Mouse (Mus musculus) adrenal gland (tissue): Measurements from ENCODE around the gene Olfr1417.
"Not testable (repeated sequence)": the region's sequence is repeated elsewhere in the genome, so short reads cannot be mapped to it uniquely, and the experiment has no call there.

Source experiments
- intact Hi-C: fragments of 180-260 bp; cut with DNase I; formaldehyde crosslinking; loops from one replicate; pipeline ENCODE4 v1.15.1; 2025
- long read RNA-seq, 2 experiments: library from polyadenylated mRNA; unstranded; transcript quantifications; one replicate each; pipeline ENCODE4 v2.0.0; 2020; ENCODE audit warnings: borderline replicate concordance in 1 of 2; ENCODE audit not compliant: insufficient replicate concordance in 1 of 2

Olfr1417 gene
- long read RNA-seq, experiment 1: 0 reads
- long read RNA-seq, experiment 2: 0 reads

DNA sequence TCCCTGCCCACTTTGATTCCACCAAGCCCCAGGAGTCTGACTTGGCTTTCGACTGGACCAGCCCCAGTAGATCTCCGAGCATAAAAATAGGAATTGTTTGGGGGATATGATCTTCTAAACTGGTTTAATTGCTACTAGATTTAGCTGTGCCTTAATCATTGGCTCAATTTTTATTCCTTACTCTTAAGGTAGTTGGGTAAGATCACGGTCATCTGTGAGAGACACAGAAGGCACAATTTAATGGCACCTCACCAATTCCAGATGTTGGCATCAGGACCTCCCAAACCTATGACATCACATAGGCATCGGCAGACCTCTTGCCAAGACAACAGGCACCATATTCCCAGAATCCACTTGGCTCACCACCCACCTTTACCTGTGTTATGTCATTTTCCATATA is at the start of gene Olfr1417:
Gene Olfr1417, minus strand, starts transcription at position 101 of the 400 bp plus-strand sequence.
- intact Hi-C loops: no loop called here

GRCm38 (mm10) chr19:11886265-11886664 is 47.2 kb upstream of the Olfr1417 start, which contains the start of gene Olfr1420:
TSS of gene Olfr1420 (plus strand) at chr19:11886565.
- intact Hi-C loops: no loop called here

- intact Hi-C loops: not testable (repeated sequence)
These were observed 39.4 kb upstream of the Olfr1417 start for GRCm38 (mm10) chr19:11878404-11878803.

- intact Hi-C loops: no loop called here
These were observed 36.0 kb upstream of the Olfr1417 start, which contains the start of gene Olfr1419 for GRCm38 (mm10) chr19:11875006-11875405. TSS of gene Olfr1419 (minus strand) at chr19:11875106.

GRCm38 (mm10) chr19:11867837-11868236 is 28.8 kb upstream of the Olfr1417 start:
- intact Hi-C loops: no loop called here

DNA sequence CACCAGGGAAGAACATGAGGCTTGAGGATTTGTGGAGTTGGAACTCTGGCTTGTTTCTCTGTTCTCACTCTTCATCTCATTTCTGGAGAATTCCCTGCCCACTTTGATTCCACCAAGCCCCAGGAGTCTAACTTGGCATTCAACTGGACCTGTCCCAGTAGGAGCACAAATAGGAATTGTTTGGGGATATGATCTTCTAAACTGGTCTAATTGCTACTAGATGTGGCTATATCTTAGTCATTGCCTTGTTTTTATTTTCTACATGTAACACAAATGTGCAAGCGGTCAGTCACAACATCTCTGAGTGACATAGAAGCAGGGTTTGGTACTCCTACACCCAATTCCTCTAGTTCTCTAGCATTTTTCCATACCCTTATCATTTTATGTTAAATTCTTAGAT is 21.9 kb upstream of the Olfr1417 start, which contains the start of gene Olfr1418:
Gene Olfr1418, minus strand, starts transcription at position 101 of the 400 bp plus-strand sequence.
- intact Hi-C loops: no loop called here

DNA sequence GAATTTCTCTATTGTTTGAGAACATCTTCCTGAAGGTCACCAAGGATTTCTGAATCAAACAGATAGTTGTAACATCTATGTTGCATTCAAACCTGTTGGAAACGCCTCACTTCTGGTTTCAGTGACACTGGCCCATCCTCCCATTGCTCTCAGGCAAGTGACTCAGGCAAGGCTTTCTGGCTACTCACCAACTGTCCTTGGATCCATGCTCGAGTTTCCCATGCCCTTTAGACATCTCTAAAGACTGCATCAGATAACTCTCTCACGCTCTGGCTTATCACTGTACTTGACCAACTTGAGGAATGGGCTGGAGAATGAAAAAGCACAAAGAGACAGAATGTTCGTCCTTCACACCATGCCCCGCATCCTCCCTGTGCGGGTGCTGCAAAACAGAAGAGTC is 17.5 kb upstream of the Olfr1417 start:
- intact Hi-C loops: no loop called here

- intact Hi-C loops: no loop called here
These were observed 15.8 kb upstream of the Olfr1417 start for GRCm38 (mm10) chr19:11854821-11855220.

DNA sequence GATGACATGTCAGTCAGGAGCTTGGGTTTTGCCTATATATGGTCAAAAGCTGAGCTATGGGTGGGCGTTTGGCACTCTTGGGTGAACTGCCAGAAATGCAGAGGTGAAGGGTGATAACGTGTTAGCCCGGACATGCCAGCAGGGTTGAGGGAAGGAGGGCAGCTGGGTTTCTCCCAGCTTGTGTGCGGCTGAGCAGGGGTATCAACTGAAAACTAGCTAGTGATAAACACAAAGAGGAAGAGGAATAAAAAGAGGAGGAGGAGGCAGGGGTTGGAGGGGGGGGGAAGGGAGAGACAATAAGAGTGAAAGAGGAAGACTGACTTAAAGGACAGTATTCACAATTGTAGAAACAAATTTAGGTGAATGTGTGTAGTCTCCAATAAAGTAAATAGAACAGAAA is 13.6 kb upstream of the Olfr1417 start:
- intact Hi-C loops: no loop called here

DNA sequence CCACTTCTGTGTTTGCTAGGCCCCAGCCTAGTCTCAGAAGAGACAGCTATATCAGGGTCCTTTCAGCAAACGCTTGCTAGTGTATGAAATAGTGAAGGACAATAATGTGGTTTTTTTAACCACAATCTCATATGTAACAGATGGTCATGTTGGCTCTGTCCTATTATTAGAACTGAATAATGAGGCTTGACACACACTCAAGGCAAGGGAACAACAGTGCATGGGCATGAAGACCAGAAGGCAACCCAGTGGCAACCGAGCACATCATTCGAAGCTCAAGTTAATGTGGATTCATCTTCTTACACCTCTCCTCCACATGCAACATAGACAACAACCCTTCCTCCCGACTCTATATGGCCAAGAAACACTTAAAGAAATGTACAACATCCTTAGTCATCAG is 7.3 kb upstream of the Olfr1417 start:
- intact Hi-C loops: no loop called here

DNA sequence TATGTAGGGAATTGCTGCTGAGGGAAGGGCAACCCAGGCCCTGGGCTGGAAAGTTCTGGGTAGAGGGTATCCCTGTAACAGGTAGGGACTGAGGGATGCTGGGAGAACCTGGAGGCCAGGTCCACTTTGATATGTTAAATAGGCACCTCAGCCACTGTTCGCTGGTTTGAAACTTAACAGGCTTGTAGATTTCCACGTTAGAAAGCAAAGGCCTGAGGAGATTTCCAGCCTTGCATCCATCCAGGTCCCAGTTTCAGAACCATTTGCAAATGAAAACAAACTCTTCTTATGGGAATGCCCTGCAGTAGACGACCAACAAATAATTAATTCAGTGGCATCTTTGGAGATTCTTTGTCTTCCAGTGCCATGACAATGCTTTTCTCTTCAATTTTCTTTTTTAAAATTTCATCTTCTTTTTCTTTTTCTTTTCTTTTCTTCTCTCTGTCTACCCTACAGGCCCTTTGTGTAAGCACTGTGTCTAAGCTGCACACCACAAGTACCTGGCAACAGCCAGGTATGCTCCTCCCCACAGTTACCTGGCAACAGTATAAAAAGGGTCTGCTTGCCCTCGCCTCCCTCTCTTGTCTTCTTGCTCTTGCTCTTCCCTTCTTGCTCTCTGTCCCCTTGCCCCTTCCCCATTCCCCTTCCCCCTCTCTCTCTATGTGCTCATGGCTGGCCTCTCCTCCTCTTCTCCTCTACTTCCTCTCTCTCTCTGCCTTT is 15.5 kb downstream of the Olfr1417 start:
- intact Hi-C loops: no loop called here

- intact Hi-C loops: no loop called here
These were observed 18.8 kb downstream of the Olfr1417 start for GRCm38 (mm10) chr19:11820211-11820610.

- intact Hi-C loops: loop anchor here (2.0 to 5.0 kb wide), 2 partner anchors 43 to 93 kb away; partner anchors contain the start of gene Patl1
These were observed 19.2 kb downstream of the Olfr1417 start for GRCm38 (mm10) chr19:11819800-11820199.

DNA sequence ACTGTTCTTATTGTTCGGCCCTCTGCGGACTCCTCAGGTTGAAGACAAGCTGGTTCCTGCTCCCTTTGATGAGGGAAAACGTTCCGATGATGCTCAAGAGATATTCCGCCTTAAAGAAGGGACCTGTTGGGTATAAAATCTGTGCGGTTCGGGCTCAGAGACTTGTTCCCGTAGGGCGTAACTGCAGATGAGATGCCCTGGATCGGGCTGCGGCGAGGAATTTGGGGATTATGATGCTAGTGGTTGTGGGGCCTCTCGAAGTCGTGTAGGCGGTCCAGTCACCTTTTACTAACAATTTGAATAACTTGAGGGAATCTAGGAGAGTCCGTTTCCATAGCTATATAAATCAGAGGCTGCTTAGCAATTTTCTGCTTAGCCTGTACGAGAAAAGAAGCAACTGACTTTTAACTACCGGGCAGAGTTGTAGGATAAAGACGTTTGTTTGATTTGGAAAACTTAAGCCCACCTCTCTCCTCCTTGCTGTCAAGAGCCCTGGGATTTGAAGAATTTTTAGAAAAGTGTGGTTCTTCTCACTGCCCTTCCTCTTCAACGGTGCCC is 19.8 kb downstream of the Olfr1417 start, which contains the start of gene Stx3:
Gene Stx3, minus strand, starts transcription at position 261 of the 558 bp plus-strand sequence.
- intact Hi-C loops: loop anchor here (2.0 to 5.0 kb wide), 2 partner anchors 42 to 93 kb away; partner anchors contain the start of gene Patl1

- intact Hi-C loops: loop anchor here (2.0 to 5.0 kb wide), 2 partner anchors 42 to 94 kb away; partner anchors contain the start of gene Patl1
These were observed 20.5 kb downstream of the Olfr1417 start for GRCm38 (mm10) chr19:11818199-11819142.

- intact Hi-C loops: loop anchor here (5.0 kb wide), 1 partner anchor 95 kb away; the partner anchor contains the start of gene Patl1
These were observed 21.4 kb downstream of the Olfr1417 start for GRCm38 (mm10) chr19:11817586-11817985.

DNA sequence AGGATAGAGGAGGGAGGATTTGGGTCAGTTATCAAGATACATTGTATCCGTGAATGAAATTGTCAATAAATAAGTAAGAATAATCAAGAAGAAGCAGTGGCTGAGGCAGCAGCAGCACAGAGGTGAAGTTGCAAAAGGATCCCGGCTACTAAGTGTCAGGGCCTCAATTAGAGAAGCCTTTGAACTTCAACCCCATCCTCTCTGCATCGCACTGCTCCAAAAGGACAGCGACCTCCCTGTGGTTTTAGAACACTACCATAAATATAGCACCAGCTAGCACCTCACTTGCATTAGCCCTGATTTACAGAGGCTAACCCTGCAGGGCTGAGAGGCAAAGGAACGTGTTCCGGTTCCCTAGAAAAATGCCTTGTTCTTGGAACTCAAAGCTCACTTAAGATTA is 22.3 kb downstream of the Olfr1417 start:
- intact Hi-C loops: loop anchor here (5.0 kb wide), 1 partner anchor 96 kb away; the partner anchor contains the start of gene Patl1

- intact Hi-C loops: loop anchor here (5.0 kb wide), 1 partner anchor 97 kb away; the partner anchor contains the start of gene Patl1
These were observed 24.2 kb downstream of the Olfr1417 start for GRCm38 (mm10) chr19:11814742-11815333.

GRCm38 (mm10) chr19:11813649-11814048 is 25.4 kb downstream of the Olfr1417 start:
- intact Hi-C loops: no loop called here

DNA sequence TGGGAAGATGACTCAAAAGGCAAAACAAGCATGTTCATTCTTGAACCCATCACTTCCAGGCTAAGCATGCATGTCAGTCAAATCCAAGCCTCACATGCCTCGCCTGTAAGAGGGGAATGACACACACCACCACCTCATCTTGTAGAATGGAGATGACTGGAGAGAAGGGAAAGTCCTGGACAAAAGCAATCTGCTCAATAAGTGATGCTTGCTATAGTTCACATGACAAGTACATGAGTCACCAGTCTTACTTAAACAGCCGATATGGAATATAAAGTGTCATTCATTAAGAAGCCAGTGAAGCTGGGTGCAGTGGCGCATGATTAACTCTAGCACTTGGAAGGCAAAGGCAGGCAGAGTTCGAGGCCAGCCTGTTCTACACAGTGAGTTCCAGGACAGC is 25.9 kb downstream of the Olfr1417 start:
- intact Hi-C loops: no loop called here
